Mouse (Mus musculus) olfactory bulb, adult 2 months (tissue): Measurements from ENCODE around the gene Slit3.

Experiments
- CTCF ChIP-seq: fragments of 200-500 bp; IDR thresholded peaks from 2 replicates; pipeline ENCODE4 v1.5.1; 2012; ENCODE audit warnings: low read depth, mild to moderate bottlenecking, low read length, moderate library complexity; ENCODE audit not compliant: insufficient read depth
- POLR2A ChIP-seq: fragments of 200-500 bp; IDR thresholded peaks from 2 replicates; pipeline ENCODE4 v1.6.1; 2012; ENCODE audit warnings: mild to moderate bottlenecking, low read depth, low read length, moderate library complexity; ENCODE audit not compliant: insufficient read depth

DNA sequence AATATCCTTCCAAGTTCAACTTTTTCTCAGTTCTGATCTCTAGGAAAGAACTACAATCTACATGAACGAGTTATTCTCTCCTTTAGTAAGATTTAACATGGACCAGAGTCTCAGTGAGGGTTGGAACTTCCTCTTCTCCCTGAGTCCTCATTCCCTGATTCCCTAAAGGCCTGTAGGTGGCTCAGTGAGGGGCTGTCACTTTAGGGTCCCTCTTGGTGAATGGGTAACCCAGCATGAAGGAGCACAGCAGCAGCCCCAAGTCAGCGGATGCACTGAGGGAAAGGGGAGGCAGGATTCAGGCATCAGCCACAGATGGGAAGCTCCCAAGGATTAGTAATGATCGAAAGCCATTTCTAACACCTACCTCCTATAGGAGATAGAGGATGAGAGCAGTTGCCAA is 4.6 kb upstream of the Slit3 start:
- TF ChIP-seq POLR2A (no peak), CTCF (no peak)
